Mouse (Mus musculus) forebrain, postnatal 0 days (tissue): ENCODE measurements around the gene Zbtb46. TPM values are rescaled to one million over a fixed set of nuclear protein-coding genes. Genes with fewer than 3 reads are reported as not detected.

Experiments
- ATAC-seq: fragments of 200-750 bp; cut with Nextera tagmentation; 2 replicates; pipeline ENCODE4 v1.8.0; 2017; ENCODE audit warnings: mild to moderate bottlenecking, moderate library complexity
- DNase-seq: peaks from one replicate; pipeline ENCODE4 v3.0.0-alpha.2; 2015
- H3K27ac ChIP-seq: fragments of 300-500 bp; sonication (generic); 2 replicates; pipeline ENCODE4 v1.5.1; 2014; ENCODE audit warnings: low read depth, mild to moderate bottlenecking, antibody characterized with exemption, low read length, moderate library complexity, mixed read lengths
- H3K27me3 ChIP-seq: fragments of 300-500 bp; sonication (generic); 2 replicates; pipeline ENCODE4 v1.6.1; 2014; ENCODE audit warnings: mild to moderate bottlenecking, low read length, mixed read lengths; ENCODE audit not compliant: insufficient read depth
- H3K36me3 ChIP-seq: fragments of 300-500 bp; sonication (generic); 2 replicates; pipeline ENCODE4 v1.6.1; 2014; ENCODE audit warnings: mild to moderate bottlenecking, moderate library complexity; ENCODE audit not compliant: insufficient read depth
- H3K4me1 ChIP-seq: fragments of 300-500 bp; sonication (generic); 2 replicates; pipeline ENCODE4 v1.6.1; 2014; ENCODE audit warnings: antibody characterized with exemption; ENCODE audit not compliant: insufficient read depth
- H3K4me2 ChIP-seq: fragments of 300-500 bp; sonication (generic); 2 replicates; pipeline ENCODE4 v1.6.1; 2014; ENCODE audit warnings: low read depth, mild to moderate bottlenecking, moderate library complexity
- H3K4me3 ChIP-seq: fragments of 300-500 bp; sonication (generic); 2 replicates; pipeline ENCODE4 v1.5.1; 2014; ENCODE audit warnings: low read depth, low read length, mixed read lengths
- H3K9ac ChIP-seq: fragments of 300-500 bp; sonication (generic); 2 replicates; pipeline ENCODE4 v1.6.1; 2014; ENCODE audit warnings: mild to moderate bottlenecking
- H3K9me3 ChIP-seq: fragments of 300-500 bp; sonication (generic); 2 replicates; pipeline ENCODE4 v1.6.1; 2016; ENCODE audit warnings: low read length
- CTCF ChIP-seq: sonication (generic); IDR thresholded peaks from 2 replicates; pipeline ENCODE4 v1.5.1; 2016; ENCODE audit warnings: antibody characterized with exemption, control low read depth, low read depth
- WGBS: fragments of 180-500 bp; shearing (Covaris S2); extraction: QIAGEN DNeasy Blood & Tissue Kit; methylation state at CpG from one replicate; pipeline ENCODE4 v1.1.7; 2014; 5-methylcytosine and 5-hydroxymethylcytosine counted together
- polyA plus RNA-seq: library from polyadenylated mRNA; unstranded; fragments of >200 nt; fragmentation: Nextera tagmentation; extraction: Ambion mirVana; gene quantifications from 2 replicates; pipeline ENCODE4 v1.2.1, GENCODE M21; 2015
- total RNA-seq: library from RNA; depleted of rRNA; stranded (reverse); fragments of >200 nt; gene quantifications from 2 replicates; pipeline ENCODE4 v1.2.3, GENCODE M21; 2014

Gene Zbtb46
- total and polyA plus RNA-seq, 2 experiments from 2014 or later, result 11.0 to 17.7 TPM

DNA sequence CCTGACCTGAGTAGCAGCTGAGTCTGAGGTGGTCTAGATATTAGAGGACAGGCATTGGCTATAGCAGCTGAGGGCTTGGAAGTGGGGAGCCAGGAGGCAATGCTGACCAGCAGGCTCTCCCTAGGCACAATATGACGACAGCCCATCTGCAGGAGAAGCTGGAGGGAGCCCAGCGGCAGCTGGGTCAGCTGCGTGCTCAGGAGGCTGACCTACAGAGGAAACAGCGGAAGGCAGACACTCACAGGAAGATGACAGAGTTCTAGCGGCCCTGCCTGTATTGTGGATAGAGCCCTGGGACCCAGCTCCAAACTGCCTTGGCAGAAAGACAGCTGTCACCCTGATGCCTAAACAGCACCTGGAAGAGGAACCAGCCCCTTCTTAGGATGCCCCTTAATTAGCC lies 79.0 kb downstream of the Zbtb46 start:
- TF ChIP-seq CTCF, result no peak

DNA sequence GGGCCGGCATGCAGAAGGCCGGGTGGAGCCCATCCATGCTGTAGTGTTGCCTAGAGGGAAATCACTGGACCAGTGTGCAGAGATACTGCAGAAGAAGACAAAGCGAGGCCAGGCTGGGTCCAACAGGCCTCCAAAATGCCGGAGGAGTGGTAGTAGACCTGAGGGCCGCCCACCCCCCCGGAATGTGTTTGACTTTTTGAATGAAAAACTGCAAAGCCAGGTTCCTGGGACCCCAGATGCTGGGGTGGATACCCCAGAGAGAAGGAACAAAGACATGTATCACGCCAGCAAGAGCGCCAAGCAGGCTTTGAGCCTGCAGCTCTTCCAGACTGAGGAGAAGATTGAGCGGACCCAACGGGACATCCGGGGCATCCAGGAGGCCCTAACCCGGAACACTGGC lies 79.4 kb downstream of the Zbtb46 start, which contains the start of gene Lime1:
TSS of gene Lime1 (plus strand) at position 301 of the 400 bp plus-strand sequence.
- Histone ChIP-seq H3K9me3 (no peaks in the 10 kb centered on the region), H3K9ac (no peak within 1 kb of the TSS), H3K4me2 (no peak within 1 kb of the TSS), H3K27ac (no peak within 1 kb of the TSS), H3K27me3 (no peaks in the 10 kb centered on the region), H3K4me3 (no peak within 1 kb of the TSS), H3K36me3 (peaks cover 61% of the 10 kb centered on the region), H3K4me1 (no peaks in the 10 kb centered on the region)
- ATAC-seq (no peak), DNase-seq (no peak)
- TF ChIP-seq CTCF, result no peak
- whole genome bisulfite sequencing, result 96% methylated on average over 12 of the region's 12 CpGs

More for the DNA sequence above, 79.0 kb downstream of the Zbtb46 start:
- H3K9me3 ChIP-seq, result no peaks in the 10 kb centered on the region
- no peak for DNase-seq
- H3K27ac ChIP-seq, result no peak overlapping the region
- H3K27me3 ChIP-seq, result no peaks in the 10 kb centered on the region
- no peak overlapping the region for H3K9ac ChIP-seq
- H3K4me3 ChIP-seq, result no peak overlapping the region
- H3K4me1 ChIP-seq, result no peaks in the 10 kb centered on the region
- no peak for ATAC-seq
- no peak overlapping the region for H3K4me2 ChIP-seq
- 83% methylated on average over 5 of the region's 5 CpGs for WGBS
- peaks cover 61% of the 10 kb centered on the region for H3K36me3 ChIP-seq

DNA sequence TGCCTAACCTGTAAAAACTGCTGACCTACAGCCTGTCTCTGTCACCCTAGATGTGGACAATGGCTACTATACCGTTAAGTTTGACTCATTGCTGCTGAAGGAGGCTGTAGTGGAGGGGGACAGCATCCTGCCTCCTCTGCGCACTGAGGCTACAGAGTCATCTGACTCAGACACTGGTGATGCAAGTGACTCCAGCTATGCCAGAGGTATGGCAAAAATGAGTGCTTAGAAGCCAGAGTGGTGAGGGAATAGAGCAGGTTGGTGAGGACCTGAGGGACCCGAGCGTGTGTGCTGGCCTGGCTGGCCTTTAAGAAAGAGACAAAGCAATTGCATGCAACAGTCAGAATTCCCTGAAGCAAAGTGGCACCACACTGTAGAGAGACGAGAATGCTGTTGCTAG lies 80.5 kb downstream of the Zbtb46 start:
- H3K9ac ChIP-seq, result no peak overlapping the region
- no peak overlapping the region for H3K27ac ChIP-seq
- H3K27me3 ChIP-seq, result no peaks in the 10 kb centered on the region
- no peaks in the 10 kb centered on the region for H3K4me1 ChIP-seq
- no peak overlapping the region for H3K4me2 ChIP-seq
- ATAC-seq (no peak), DNase-seq (no peak)
- WGBS, result 90% methylated on average over 5 of the region's 5 CpGs
- H3K4me3 ChIP-seq, result no peak overlapping the region
- H3K9me3 ChIP-seq, result no peaks in the 10 kb centered on the region
- no peak for TF ChIP-seq CTCF
- H3K36me3 ChIP-seq, result peaks cover 56% of the 10 kb centered on the region

DNA sequence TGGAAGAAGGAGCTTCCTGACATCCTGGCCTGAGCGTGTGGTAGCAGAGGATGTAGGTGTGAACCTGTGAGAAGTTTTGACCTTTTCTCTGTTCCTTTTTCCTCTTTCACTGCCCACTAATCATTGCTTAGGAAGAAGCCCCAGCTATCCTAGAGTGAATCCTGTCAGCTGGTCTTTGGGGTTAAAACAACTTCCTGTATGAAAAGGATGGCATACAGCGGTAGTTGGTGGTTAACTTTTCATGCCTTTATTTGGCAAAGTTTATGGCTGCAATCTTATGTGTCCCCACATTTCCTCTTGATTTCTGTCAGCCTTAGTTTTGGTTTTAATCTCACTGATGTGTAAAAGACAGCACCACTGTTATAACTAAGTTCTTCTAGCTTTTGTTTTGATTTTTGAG lies 82.0 kb downstream of the Zbtb46 start:
- Histone ChIP-seq H3K4me1 (no peaks in the 10 kb centered on the region), H3K27ac (no peak overlapping the region), H3K9ac (no peak overlapping the region), H3K27me3 (no peaks in the 10 kb centered on the region), H3K9me3 (no peaks in the 10 kb centered on the region), H3K36me3 (peaks cover 42% of the 10 kb centered on the region), H3K4me3 (no peak overlapping the region), H3K4me2 (no peak overlapping the region)
- ATAC-seq (no peak), DNase-seq (no peak)
- TF ChIP-seq CTCF, result no peak
- WGBS, result 87% methylated on average over 2 of the region's 2 CpGs

DNA sequence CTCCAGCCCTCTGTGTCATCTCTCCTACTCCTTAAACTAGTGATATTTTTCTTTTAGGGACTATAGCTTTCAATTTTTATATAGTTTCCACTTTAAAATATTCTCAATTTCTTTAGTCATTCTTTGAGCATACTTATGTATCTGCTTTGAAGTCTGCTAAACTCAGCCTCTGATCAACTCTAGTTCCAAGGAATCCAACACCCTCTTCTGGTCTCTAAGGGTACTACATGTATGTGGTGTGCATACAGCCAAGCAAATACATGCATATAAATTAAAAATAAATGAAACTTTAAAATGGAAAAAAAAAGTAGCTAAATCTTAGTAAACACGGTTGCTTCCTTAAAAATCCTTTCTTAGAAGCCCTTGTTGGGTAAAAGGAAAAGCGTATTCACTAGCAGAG lies 83.4 kb downstream of the Zbtb46 start:
- H3K9ac ChIP-seq, result no peak overlapping the region
- 93% methylated on average over 2 of the region's 2 CpGs for WGBS
- H3K27me3 ChIP-seq, result no peaks in the 10 kb centered on the region
- no peak overlapping the region for H3K4me3 ChIP-seq
- H3K4me2 ChIP-seq, result no peak overlapping the region
- ATAC-seq (no peak; the same call in 1 of the 2 replicates), DNase-seq (peak; percentile 41)
- H3K4me1 ChIP-seq, result no peaks in the 10 kb centered on the region
- H3K9me3 ChIP-seq, result no peaks in the 10 kb centered on the region
- no peak overlapping the region for H3K27ac ChIP-seq
- H3K36me3 ChIP-seq, result peaks cover 28% of the 10 kb centered on the region
- TF ChIP-seq CTCF, result peak; percentile 57

DNA sequence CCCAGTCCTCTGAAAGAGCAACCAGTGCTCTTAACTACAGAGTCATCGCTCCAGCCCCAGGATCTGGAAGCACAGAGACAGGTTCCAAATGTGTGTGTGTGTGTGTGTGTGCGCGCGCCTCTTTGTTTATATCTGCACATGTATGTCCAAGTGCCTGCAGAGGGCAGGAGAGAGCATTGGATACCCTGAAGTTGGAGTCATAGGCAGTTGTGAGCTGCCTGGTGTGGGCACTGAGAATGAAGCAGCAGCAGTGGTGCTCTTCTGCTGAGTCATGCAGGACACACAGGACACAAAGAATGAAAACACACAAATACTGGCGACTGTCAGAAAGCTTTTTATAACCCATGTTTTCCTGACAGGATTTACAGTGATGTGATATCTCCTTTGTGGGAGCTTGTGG lies 89.2 kb downstream of the Zbtb46 start:
- no peak overlapping the region for H3K27ac ChIP-seq
- TF ChIP-seq CTCF, result peak; percentile 15; the same call in 1 of the 2 replicates
- H3K9ac ChIP-seq, result no peak overlapping the region
- no peaks in the 10 kb centered on the region for H3K9me3 ChIP-seq
- no peak for DNase-seq
- H3K4me3 ChIP-seq, result no peak overlapping the region
- ATAC-seq, result no peak
- peaks cover 15% of the 10 kb centered on the region for H3K4me1 ChIP-seq
- 99% methylated on average over 5 of the region's 5 CpGs for WGBS
- H3K36me3 ChIP-seq, result no peaks in the 10 kb centered on the region
- H3K27me3 ChIP-seq, result no peaks in the 10 kb centered on the region
- H3K4me2 ChIP-seq, result no peak overlapping the region

DNA sequence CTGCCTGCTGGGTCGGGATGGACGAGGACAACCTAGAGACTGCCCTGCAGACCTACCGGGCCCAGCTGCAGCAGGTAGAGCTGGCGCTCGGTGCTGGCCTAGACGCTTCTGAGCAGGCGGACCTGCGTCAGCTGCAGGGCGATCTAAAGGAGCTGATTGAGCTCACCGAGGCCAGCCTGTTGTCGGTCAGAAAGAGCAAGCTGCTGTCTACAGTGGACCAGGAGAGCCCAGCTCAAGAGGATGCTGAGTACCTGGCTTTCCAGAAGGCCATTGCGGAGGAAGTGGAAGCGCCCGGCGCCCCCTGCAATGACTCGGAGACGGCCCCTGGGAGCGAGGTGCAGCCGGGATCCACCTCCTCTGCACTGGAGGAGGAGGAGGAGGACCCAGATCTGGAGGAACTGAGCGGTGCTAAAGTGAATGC lies 93.6 kb downstream of the Zbtb46 start:
- peak overlapping the region; percentile 76 for H3K4me3 ChIP-seq
- DNase-seq, result no peak
- H3K27ac ChIP-seq, result peak overlapping the region; percentile 85
- no peaks in the 10 kb centered on the region for H3K27me3 ChIP-seq
- WGBS, result under 1% methylated on average over 20 of the region's 20 CpGs
- peak overlapping the region; percentile 93 for H3K4me2 ChIP-seq
- peak overlapping the region; percentile 88 for H3K9ac ChIP-seq
- TF ChIP-seq CTCF, result no peak
- no peaks in the 10 kb centered on the region for H3K9me3 ChIP-seq
- H3K36me3 ChIP-seq, result peaks cover 21% of the 10 kb centered on the region
- H3K4me1 ChIP-seq, result peaks cover 21% of the 10 kb centered on the region
- ATAC-seq, result peak; percentile 45
